Mouse (Mus musculus) lung, embryonic 14.5 days (tissue): ENCODE measurements around the gene Frmd4b. TPM values are rescaled to one million over a fixed set of nuclear protein-coding genes. Genes with fewer than 3 reads are reported as not detected.
A peak's percentile ranks its signal among the peaks of the same experiment; 100 is the strongest.

Source experiments
- ATAC-seq: fragments of 200-750 bp; cut with Nextera tagmentation; 2 replicates; pipeline ENCODE4 v1.8.0; 2017; ENCODE audit warnings: mild to moderate bottlenecking, moderate TSS enrichment, moderate library complexity; ENCODE audit not compliant: insufficient read depth
- DNase-seq: peaks from one replicate; pipeline ENCODE4 v3.0.0-alpha.2; 2015
- H3K27ac ChIP-seq: fragments of 300-500 bp; sonication (generic); 2 replicates; pipeline ENCODE4 v1.5.1; 2014; ENCODE audit warnings: low read depth, mild to moderate bottlenecking, moderate library complexity
- H3K27me3 ChIP-seq: fragments of 300-500 bp; sonication (generic); 2 replicates; pipeline ENCODE4 v1.6.1; 2014; ENCODE audit warnings: low read length, control low read depth; ENCODE audit not compliant: insufficient read depth
- H3K36me3 ChIP-seq: fragments of 300-500 bp; sonication (generic); 2 replicates; pipeline ENCODE4 v1.6.1; 2014; ENCODE audit warnings: control low read depth; ENCODE audit not compliant: insufficient read depth
- H3K4me1 ChIP-seq: fragments of 300-500 bp; sonication (generic); 2 replicates; pipeline ENCODE4 v1.6.1; 2014; ENCODE audit warnings: antibody characterized with exemption, control low read depth; ENCODE audit not compliant: insufficient read depth
- H3K4me2 ChIP-seq: fragments of 300-500 bp; sonication (generic); 2 replicates; pipeline ENCODE4 v1.6.1; 2014; ENCODE audit warnings: mild to moderate bottlenecking
- H3K4me3 ChIP-seq: fragments of 300-500 bp; sonication (generic); 2 replicates; pipeline ENCODE4 v1.5.1; 2014; ENCODE audit warnings: low read depth, low read length
- H3K9ac ChIP-seq: fragments of 300-500 bp; sonication (generic); 2 replicates; pipeline ENCODE4 v1.6.1; 2014
- H3K9me3 ChIP-seq: fragments of 300-500 bp; sonication (generic); 2 replicates; pipeline ENCODE4 v1.6.1; 2016; ENCODE audit warnings: low read depth, low read length, control low read depth
- CTCF ChIP-seq: IDR thresholded peaks from 2 replicates; pipeline ENCODE4 v1.5.1; 2016; ENCODE audit warnings: antibody characterized with exemption, low read depth
- WGBS: fragments of 180-500 bp; shearing (Covaris S2); extraction: QIAGEN DNeasy Blood & Tissue Kit; methylation state at CpG from one replicate; pipeline ENCODE4 v1.1.7; 2014; 5-methylcytosine and 5-hydroxymethylcytosine counted together
- polyA plus RNA-seq: library from polyadenylated mRNA; unstranded; fragments of >200 nt; fragmentation: Nextera tagmentation; extraction: Ambion mirVana; gene quantifications from 2 replicates; pipeline ENCODE4 v1.2.1, GENCODE M21; 2014

Frmd4b gene
- polyA plus RNA-seq, 1 experiment from 2014 or later = 20.8 TPM

DNA sequence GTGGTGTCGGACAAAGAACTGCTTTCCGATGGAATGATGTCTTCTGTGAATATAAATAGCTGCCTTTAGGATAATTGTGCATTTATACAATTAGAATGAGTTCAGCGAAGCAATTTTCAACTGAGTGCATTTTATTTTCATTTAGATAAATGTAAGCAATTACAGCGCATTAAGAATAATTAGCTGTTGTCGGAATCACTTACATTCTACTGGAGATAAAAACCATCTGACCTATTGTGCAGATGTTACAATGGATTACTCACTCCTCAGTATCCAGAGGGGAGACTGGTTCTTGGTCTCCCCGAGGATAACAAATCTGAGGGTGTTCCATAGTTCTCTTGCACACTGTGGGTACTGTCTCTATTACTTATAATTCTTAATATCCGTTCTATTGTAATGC lies 315.0 kb downstream of the Frmd4b start:
- DNase-seq = no peak
- ATAC-seq = no peak
- 0 out of 2 replicates have a peak, but pooled peaks cover 3% of the 10 kb centered on the region for H3K4me1 ChIP-seq
- H3K4me2 ChIP-seq = no peak overlapping the region
- TF ChIP-seq CTCF = no peak
- H3K9ac ChIP-seq = no peak overlapping the region
- H3K27ac ChIP-seq = no peak overlapping the region
- H3K27me3 ChIP-seq = no peaks in the 10 kb centered on the region
- no peak overlapping the region for H3K4me3 ChIP-seq
- WGBS = 66% methylated on average over 7 of the region's 7 CpGs
- no peaks in the 10 kb centered on the region for H3K9me3 ChIP-seq
- H3K36me3 ChIP-seq = peaks cover 37% of the 10 kb centered on the region

DNA sequence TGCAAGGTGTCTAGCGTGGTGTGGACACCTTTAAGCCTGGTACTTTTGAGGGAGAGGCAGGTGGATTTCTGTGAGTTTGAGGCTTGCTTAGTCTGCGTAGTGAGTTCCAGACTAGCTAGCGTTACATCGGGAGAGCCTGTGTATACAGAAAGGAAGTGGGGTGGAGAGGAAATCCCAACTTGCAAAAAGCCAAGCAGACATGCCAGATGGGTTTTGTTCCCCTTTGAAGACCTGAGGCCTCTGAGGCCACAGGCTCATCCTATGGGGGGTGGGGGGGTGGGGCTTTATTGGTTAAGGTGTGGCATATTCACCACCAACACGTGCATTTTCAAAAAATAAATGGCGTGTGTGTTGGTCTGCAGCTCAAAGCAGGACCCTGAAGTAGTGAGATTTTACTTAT lies 316.7 kb downstream of the Frmd4b start:
- Histone ChIP-seq H3K27ac (no peak overlapping the region), H3K9ac (no peak overlapping the region), H3K27me3 (no peaks in the 10 kb centered on the region), H3K9me3 (no peaks in the 10 kb centered on the region), H3K4me1 (no peaks in the 10 kb centered on the region), H3K36me3 (peaks cover 41% of the 10 kb centered on the region), H3K4me3 (no peak overlapping the region), H3K4me2 (no peak overlapping the region)
- ATAC-seq (no peak), DNase-seq (no peak)
- 80% methylated on average over 6 of the region's 6 CpGs for WGBS
- TF ChIP-seq CTCF = no peak

DNA sequence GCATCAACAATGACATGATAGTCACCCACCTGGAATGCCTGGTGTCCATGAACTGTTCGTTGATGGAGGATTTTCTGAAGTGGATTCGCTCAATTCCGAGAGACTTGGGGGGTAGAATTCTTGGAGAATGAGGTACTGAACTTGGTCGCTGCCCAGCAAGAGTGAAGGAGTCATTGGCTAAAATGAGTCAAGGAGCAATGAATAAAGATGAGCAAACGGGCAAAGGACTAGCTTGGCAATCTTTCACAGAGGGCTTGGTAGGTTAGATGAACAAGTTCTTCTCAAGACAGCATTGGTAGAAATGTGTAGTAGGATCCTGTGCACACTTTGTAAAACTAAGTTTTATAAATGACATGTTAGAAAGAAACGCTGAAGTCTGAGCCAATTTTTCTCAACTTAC lies 317.2 kb downstream of the Frmd4b start:
- H3K4me2 ChIP-seq = no peak overlapping the region
- H3K4me1 ChIP-seq = no peaks in the 10 kb centered on the region
- no peaks in the 10 kb centered on the region for H3K9me3 ChIP-seq
- no peak for ATAC-seq
- TF ChIP-seq CTCF = no peak
- no peak for DNase-seq
- 91% methylated on average over 6 of the region's 6 CpGs for WGBS
- peaks cover 41% of the 10 kb centered on the region for H3K36me3 ChIP-seq
- no peak overlapping the region for H3K4me3 ChIP-seq
- no peak overlapping the region for H3K27ac ChIP-seq
- H3K9ac ChIP-seq = no peak overlapping the region
- no peaks in the 10 kb centered on the region for H3K27me3 ChIP-seq

DNA sequence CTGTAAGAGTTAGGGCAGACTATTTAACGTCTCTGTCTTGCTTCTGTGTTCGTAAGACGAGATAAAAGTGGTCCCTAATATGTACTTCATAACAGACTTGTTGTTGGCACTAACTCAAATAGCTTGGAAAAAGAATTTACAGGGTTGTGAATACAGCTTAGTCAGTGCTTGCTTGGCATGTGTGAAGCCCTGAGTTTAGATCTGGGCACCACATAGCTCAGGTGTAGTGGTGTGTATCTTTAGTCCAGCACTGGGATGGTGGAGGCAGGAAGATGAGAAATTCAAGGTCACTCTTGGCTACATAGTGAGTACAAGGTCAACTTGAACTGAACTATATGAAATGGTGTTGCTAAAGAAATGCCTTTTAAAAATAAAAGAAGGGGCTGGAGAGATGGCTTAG lies 320.2 kb downstream of the Frmd4b start:
- no peak overlapping the region for H3K4me3 ChIP-seq
- DNase-seq (no peak), ATAC-seq (no peak)
- H3K9me3 ChIP-seq = no peaks in the 10 kb centered on the region
- no peaks in the 10 kb centered on the region for H3K27me3 ChIP-seq
- TF ChIP-seq CTCF = no peak
- H3K4me2 ChIP-seq = no peak overlapping the region
- no peak overlapping the region for H3K27ac ChIP-seq
- no peak overlapping the region for H3K9ac ChIP-seq
- peaks cover 30% of the 10 kb centered on the region for H3K36me3 ChIP-seq
- no peaks in the 10 kb centered on the region for H3K4me1 ChIP-seq
- WGBS = 80% methylated on average over 3 of the region's 3 CpGs

DNA sequence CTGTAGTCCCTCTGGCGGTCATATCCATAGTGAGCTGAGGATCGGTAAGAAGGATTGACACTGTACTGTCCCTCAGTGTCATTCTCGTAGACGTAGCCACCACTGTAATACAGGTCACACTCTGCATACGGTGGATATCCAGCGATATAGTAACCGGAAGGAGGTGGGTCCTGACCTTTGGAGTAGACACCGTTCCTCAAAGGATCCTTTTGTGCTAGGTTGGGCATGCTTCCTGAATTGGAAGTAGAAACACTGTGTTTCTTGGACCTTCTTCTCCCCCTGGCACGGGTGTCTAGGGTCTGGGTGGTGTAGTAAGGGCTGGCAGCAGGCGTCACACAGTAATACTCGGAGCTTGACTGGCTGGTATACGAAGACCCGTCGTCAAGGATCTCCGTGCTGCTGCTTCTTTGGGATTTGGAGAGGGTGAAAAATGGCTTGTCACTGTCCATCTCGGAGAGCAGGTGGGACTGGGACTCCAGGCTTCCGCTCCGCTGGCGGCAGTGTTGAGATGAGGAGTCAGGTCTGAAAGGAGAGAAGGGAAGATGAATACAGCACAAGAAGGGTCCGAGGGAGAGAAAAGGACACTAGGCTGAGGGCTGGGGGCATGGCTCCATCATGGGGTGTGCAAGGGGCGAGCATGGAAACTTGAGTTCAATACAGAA lies 321.3 kb downstream of the Frmd4b start:
- peaks cover 34% of the 10 kb centered on the region for H3K36me3 ChIP-seq
- no peaks in the 10 kb centered on the region for H3K27me3 ChIP-seq
- no peak for TF ChIP-seq CTCF
- H3K4me3 ChIP-seq = no peak overlapping the region
- 92% methylated on average over 21 of the region's 21 CpGs for WGBS
- no peak overlapping the region for H3K9ac ChIP-seq
- DNase-seq (no peak), ATAC-seq (no peak)
- no peaks in the 10 kb centered on the region for H3K9me3 ChIP-seq
- no peaks in the 10 kb centered on the region; the same call in 1 of the 2 replicates for H3K4me1 ChIP-seq
- H3K27ac ChIP-seq = no peak overlapping the region
- H3K4me2 ChIP-seq = no peak overlapping the region

DNA sequence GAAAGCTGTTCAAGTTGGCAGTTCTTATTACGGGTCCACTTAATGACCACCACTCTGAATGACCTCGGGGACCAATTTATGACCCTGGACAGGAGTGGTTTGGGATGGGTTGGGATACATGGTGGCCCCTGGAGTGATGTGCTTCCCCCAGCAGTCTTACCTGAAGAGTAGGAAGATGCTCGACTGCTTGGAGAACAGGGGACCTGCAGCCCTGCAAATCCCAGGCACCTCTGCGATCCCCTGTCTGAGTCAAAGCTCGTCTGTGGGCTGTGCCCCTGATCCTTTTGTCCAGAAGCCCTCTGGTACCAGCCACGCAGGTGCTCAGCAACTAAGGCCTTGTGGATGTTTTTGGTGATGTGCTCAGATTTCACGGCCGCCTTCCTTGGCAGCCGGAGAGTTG lies 321.9 kb downstream of the Frmd4b start:
- Histone ChIP-seq H3K27ac (0 out of 2 replicates have a peak overlapping the region, but pooled peaks have one; percentile 10), H3K9ac (no peak overlapping the region), H3K4me3 (no peak overlapping the region), H3K9me3 (no peaks in the 10 kb centered on the region), H3K27me3 (no peaks in the 10 kb centered on the region), H3K4me2 (no peak overlapping the region), H3K4me1 (no peaks in the 10 kb centered on the region; the same call in 1 of the 2 replicates), H3K36me3 (peaks cover 34% of the 10 kb centered on the region)
- 85% methylated on average over 9 of the region's 9 CpGs for WGBS
- no peak for DNase-seq
- TF ChIP-seq CTCF = no peak
- ATAC-seq = no peak

DNA sequence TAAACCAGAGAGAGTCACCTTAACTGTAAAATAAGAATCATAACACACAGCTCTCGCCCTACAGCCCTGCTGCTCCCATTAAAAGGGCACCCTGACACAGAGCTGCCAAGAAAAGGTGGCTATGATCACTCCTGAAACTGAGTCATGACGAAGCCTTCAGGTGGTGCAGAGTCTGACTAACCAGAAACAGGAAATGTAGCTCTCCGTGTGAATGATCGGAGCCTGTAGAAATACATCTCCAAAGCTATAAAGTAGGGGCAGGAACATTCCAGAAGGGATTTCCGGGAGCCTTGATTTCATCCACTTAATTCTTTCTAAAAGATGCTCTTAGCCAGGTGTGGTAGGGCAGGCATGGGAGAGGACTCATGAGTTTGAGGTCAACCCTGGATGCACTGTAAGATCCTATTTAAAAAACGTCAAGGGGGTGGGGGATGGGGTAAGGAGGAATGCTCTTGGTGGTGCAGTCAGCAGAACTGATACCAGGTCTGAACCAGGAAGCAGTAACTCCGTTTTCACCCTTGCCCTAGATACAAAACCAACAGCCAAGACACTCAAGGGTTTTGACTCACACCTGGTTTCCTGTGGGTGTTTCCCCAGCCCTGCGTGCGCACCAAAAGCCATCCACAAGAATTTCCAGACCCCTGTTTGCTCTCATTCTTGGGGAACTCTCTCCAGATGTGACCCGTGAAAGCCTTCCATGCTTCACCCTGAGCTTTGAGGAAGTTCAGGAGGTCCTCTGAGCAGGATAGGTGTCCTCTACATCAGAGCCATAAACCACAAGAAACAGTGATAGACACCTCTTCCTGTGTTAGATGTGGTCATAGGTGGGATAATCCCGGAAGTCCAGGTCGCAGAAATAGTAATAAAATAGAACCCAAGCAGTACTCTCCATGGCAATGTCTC lies 323.4 kb downstream of the Frmd4b start:
- H3K4me2 ChIP-seq = no peak overlapping the region
- H3K4me1 ChIP-seq = no peaks in the 10 kb centered on the region; the same call in 1 of the 2 replicates
- H3K4me3 ChIP-seq = no peak overlapping the region
- H3K9ac ChIP-seq = no peak overlapping the region
- TF ChIP-seq CTCF = no peak
- DNase-seq (no peak), ATAC-seq (peak; percentile 53; the same call in 1 of the 2 replicates)
- H3K27me3 ChIP-seq = no peaks in the 10 kb centered on the region
- peak overlapping the region; percentile 82 for H3K27ac ChIP-seq
- WGBS = 71% methylated on average over 12 of the region's 12 CpGs
- H3K9me3 ChIP-seq = no peaks in the 10 kb centered on the region
- peaks cover 31% of the 10 kb centered on the region for H3K36me3 ChIP-seq
